Mouse (Mus musculus) thymus, adult 18-20 months (tissue): ENCODE measurements at regions not wholly inside any gene's neighbourhood (a gene's known extent, or its start where the extent isn't known, plus 50 kb on each side); places are given as distances from the start of the nearest gene placed in this dataset.

Source experiments
- DNase-seq, 2 experiments: peaks; one replicate each; pipeline ENCODE4 v3.0.0; 2022; ENCODE audit warnings: mixed read lengths in 2 of 2

DNA sequence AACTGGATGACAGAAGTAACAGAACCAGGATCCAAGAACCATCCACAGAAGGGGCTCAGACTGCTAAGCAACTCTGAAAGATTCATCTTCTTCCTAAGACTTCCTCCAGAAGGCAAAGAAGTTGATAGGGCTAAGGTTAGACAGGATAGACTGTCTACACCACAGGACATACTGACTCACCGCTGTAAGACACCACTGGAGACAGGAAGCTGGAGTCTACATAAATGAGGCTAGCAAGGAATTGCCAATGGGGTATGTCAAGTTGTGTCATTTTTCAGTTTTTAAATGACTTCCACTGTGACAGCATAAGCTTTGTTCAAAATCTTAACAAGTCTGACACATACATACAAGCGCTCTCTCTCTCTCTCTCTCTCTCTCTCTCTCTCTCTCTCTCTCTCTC, 645.4 kb upstream of the Gm10131 start:
- DNase-seq, result no peak

DNA sequence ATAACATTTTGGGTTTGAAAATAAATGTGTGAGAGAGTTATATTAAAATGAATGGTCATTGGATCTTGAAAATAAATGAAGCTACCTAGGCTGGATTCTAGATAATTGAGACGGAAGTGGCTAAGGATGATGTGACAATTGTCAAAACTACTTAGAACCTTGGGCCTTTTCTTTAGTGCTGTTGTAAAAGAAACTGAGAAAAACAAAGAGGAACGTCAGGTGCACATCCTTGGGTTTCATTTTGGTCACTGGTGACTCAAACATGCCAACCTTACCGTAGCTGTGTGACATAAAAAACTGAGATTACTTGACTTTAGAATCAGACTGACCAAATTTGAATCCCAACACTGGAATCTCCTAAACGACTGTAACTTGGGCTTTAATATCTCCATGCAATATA, 644.6 kb upstream of the Gm10131 start:
- DNase-seq, result no peak

DNA sequence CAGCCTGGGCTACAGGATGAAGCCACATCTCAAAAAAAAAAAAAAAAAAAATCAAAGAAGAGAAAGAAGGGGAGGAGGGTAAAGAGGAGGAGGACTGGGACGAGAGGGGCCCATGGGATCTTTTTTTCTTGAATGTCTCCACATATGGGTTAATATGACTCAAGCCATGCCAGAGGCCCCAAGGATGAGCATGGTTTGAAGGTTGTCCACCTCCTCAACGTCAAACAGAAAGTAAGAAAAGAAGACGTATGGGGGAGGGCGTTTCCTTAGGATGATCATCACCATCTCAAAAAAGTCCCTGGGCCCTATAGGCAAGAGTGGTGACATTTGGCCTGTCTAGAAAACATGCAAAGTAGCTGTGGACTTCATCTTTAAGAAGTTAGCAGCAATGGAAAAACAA, 643.9 kb upstream of the Gm10131 start:
- DNase-seq, result no peak

DNA sequence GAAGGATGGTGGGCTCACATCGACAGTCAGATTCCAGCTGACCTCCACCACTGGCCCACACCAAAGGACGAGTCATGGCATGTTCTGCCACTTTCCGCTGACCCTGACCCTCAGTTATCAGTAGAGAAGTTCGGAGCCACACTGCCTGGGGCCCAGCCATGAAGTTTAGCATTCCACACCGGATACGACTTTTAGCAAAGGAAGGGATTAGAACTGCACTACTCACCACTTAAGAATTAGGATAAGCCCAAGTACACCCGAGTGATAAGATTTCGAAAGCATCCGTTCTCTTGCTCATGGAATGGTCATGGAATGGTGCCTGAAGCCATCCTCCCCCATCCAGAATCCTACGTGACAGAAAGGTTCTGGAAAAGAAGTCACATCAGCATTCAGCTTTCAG, 641.5 kb upstream of the Gm10131 start:
- no peak for DNase-seq

DNA sequence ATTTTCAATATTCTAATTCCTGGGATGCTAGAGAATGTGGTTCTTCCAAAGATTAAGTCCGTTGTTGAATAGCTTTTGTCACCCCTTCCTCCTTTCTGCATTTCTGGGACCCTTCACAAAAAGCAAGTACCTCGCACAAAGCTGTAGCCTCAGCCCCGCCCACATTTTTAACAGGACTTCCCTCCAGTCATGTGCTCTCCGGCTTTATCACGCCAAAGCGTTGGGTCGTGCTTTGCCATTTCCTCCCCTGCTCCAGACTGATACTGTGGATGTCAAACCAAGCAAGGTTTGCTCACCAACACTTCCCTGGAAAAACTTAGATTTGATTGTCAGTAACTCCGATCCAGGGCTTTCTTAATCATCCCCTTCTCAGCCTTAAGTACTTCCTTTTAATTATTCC, 637.0 kb upstream of the Gm10131 start:
- DNase-seq, result no peak

DNA sequence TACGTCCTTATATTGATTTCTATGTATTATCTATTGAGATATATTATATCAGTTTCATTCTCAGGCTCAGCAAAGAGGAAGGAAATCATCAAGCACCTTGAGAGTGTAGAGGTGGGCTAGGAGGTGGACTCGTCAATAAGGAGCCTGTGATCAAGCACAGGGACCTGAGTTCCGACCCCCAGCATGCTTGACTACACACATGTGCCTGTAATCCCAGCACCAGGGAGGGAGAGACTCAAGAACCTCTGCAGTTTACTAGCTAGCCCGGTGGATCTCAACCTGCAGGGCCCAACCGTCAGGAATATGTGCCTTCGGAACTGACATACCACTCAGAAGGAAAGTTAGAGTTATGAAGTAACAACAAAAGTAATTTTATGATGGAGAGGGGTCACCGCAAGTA, 634.2 kb upstream of the Gm10131 start:
- no peak for DNase-seq

DNA sequence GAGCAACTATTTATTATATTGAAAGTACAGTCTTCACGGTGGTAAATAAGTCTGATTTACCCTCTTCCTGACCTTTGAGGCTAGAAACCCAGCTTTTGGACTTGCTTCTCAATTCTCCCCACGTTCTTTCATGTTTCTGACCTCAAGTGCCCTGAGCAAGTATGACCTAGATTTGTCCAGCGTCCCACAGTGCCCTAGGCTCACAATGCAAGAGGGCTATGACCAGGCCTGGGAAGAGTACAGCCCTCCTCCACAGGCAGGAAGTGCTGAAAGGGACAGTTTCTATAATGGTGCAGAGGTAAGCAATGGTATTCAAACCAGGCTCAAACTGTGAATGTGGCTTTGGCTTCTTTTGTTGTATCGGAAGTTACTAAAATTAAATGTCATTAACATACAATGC, 633.1 kb upstream of the Gm10131 start:
- DNase-seq, result no peak

DNA sequence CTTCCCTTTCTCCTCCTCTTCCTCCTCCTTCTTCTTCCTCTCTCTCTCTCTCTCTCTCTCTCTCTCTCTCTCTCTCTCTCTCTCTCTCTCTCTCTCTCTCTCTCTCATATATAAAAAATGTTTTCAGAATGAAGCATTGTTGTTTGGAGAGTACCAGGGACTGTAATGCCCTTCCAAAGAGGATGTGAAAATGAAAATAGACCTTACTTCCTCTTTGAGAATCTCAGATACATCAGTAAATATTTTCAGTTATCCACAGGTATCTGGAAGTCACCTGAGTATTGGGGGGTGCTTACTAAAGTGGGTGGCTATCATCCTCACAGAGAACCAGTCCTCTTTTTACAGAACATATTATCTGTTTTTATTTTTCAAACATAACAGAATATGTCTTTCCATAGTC, 632.6 kb upstream of the Gm10131 start:
- no peak for DNase-seq

DNA sequence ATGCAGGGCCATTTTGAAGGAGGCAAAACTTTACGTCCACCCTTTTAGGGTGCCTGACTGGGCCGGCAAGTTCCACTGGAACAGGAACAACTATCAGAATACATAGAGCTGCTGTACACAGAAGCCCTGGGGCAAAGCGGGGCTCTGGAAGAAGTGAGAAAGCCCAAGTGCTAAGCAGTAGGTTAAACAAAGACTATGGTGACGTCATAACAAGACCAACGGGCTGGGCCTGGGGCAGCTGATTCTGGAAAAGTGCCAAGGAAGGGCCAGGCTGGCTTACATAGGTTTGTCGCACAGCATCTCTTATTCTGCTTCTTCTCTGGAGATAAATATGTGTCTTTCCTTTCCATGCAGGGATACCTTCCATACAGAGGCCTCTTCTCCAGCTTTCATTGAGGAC, 631.6 kb upstream of the Gm10131 start:
- no peak for DNase-seq

DNA sequence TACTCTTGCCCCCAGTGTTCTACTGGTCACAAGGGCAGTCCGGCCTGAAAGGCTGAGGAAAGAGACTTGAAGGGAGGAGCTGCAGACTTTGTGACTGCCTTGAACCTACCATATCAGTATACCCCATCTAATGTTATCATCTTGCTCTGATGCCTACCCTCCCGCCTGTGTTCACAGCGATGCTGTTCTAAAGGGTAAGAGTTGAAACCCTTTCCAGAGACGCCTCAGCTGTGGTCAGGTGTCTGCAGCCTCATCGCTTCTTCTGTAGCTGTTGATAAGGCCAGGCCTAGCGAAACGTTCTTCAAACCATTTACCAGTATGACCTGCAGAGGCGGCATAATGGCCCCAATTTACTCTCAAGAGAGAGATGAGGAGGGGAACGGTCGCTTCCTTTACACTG, 629.3 kb upstream of the Gm10131 start:
- no peak for DNase-seq

DNA sequence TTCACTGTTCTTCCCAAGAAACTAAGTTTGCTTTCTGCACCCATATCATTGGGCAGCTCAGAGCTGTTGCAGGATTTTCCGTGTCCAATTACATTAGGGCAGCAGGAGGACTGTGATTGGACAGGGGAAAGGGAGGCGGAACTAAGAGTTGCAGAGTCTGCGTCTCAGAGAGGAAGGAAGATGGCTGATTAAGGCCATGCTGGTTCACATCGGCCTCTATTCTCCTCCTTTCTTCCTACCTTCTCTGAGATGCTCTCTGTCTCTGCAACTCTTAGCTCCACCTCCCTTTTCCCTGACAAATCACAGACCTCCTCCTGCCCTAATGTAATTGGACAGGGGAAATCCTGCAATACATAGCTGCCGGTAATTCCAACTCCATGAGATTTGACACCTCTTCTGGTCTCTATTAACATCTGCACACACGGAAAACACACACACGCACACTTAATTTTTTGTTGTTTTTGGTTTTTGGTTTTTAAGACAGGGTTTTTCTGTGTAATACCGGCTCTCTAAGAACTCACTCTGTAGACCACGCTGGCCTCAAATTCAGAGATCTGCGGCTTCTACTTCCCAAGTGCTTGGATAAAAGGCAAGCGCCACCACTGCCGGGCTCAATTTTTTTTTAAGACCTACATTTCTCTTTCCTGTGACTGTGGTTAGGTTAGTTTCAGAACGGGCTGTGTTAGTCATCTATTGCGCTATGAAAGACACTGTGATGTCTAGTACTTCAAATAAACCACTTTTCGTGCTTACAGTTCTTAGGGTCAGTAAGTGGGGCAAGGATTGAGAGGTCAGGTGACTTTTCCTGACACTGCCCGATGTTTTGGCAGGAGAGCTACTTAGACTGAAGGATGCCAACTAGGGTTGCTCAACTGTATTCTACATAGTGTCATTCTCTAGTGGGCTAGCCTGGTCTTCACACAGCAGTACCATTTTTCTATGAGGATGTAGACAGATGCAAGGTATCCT, 628.6 kb upstream of the Gm10131 start:
- peak in 1 of 2 experiments; percentile 22 for DNase-seq

DNA sequence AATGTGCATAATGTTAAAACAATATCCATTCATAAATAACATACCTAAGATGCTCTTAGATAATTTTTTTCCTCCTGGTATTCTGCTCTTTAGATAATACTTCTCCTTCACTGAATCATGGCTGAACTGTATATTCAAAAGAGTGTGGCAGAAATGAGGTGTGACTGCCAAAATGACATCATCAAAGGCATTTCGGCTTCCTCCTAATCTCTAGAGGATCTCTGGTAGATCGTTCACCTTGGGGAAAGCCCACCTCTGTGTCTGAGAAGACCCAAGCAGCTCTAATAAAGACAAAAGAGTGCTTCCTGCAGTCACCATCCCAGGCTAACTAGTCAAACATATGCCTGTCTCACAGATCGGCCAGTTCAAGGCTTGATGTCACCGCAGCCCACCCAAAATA, 624.7 kb upstream of the Gm10131 start:
- DNase-seq, result no peak

DNA sequence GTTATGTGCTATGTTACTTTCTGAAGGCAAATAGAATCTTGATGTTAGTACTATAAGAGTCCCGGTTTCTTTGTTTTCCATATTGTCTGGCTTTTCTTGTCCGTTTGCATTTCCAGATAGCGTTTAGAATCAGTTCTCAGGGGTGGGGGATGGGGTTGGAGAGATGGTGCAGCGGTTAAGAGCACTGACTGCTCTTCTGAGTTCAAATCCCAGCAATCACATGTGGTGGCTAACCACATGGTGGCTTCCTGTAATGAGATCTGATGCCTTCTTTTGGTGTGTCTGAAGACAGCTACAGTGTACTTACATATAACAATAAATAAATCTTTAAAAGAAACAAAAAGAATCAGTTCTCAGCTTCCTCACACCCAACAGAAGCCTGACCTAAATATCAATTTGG, 623.5 kb upstream of the Gm10131 start:
- no peak for DNase-seq

DNA sequence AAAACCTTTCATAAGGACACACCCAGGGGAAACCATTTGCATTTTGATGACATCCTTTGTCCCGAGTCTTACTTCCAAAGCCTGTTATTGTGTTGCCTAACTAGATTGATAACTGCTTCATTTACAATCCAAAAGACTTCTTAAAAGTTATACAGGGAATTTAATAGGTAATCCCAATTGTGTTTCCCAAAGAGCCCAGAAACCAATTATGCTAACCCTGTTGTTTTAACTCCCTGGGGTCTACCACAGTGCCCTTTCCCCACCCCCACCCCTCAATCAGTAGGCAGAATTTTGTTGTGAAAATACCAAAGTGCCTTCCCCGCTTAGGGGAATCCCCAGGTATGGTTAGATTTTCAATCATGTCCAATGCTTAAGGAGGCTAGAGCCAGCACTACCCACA, 621.3 kb upstream of the Gm10131 start:
- no peak for DNase-seq

DNA sequence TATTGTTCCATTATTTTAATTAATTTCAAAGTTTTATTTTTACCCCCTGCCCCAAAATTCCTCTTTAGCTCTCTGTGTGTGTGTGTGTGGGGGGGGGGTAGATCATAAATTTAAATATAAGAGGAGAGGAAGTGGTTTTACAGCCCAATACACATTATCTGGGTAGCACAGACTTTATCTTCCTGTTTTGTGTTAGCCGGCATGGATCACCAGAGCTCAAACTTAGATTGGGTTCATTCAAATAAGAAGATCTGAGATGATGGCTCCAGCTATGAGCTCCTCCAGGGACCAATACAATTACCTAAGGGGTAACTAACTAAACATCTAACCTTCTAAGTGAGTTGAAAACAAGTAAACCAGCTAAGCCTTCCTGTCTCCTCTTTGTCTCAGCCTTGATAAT, 620.8 kb upstream of the Gm10131 start:
- DNase-seq, result no peak

DNA sequence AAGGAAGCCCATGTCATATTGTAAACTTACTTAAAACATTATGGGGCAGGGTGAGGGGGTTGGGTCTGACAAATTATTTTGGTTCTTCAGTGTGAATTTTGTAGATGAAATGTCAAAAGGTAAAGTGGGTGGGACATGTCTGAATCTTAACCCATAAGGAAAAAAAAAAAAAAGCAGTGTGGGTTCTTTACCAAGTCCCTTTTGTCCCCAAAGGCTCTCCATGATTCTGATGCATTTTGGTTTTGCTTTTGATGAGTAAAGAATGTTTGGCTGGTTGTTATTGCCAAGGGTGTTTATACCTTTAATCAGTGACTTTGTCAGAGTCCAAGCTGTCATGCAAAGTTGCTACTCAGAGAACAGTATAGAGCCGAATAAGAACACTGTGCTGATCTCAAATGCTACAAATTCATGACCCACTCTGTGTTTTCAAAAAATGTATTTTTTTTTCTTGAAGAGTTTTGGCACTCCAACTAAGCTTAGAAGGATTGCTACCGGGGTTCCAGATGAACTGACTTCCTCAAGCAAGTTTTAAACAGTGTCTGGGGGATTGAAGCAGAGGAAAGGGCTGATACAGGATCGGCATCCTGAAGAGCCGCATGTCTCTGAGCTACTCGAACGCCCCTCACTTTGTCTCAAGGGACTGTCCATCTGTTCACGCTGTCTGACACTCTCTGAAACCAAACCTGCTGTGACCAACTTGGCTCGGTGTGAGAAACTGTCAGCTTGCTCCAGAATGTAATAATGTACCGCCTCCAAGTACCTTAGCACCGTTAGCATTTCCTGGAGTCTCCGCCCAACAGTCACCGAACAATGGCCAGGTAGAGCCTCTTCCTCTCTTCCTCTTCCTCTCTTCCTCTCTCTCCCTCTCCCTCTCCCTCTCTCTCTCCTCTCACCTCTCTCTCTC, 619.8 kb upstream of the Gm10131 start:
- DNase-seq, result no peak

DNA sequence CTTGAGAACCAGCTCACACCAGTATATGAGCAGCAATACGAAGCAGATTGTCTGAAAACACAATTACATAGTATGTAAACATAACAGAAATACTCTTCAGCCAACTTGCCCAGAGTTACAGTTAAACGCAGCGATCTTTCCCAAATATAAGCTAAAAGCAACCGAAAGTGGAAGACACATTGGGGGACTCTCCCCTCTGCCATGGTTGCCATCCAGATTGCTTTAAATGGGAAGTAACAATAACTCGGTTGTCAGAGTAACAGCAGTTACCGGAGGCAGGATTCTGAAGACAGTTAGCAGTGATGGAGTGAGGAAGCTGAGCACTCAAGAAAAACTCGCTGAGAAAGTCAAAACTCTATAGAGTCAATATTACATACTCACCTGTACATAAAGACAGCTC, 618.0 kb upstream of the Gm10131 start:
- DNase-seq, result no peak

DNA sequence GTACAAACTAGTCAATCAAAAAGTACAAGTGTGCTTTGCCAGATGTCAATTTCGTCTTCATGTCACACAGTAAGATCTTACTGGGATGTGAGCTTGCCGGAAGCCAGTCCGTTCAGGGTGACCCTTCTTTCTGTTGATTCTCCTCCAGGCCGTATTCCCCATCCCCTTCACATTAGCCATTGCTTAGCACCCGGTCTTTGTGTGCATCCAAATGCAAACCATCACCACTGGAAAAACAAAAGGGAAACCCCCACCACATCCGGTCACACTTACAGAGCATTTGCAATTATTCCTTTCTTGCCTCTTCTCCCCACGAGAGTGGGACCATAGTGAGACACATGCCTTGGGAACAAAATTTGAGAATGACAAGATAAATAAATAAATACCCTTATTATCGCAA, 616.2 kb upstream of the Gm10131 start:
- DNase-seq, result no peak

DNA sequence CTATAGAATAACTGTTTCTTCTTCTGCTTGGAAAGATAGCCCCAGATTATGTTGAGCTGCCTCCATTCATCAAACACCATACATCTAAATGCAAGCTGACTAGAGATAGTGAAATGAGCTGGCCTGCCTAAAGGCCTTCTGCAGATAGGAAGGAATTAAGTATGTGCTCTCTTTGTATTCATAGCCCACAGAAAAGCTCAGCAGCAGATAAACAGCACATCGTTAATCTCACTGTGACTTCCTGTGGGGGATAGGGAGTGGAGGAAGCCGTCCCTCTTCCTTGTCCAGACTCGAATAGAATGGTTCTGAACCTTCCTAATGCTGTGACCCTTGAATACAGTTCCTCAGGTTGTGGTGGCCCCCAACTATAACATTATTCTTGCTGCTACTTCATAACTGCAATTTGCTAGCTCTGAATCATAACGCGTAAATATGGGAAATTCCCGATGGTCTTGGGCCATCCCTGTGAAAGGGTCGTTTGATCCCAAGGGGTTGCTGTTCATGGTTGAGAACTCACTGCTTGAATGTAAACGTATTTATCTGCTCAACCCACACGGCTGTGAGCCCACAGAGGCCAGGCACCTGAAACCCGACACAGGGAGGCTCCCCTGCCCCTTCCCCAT, 614.7 kb upstream of the Gm10131 start:
- no peak for DNase-seq

DNA sequence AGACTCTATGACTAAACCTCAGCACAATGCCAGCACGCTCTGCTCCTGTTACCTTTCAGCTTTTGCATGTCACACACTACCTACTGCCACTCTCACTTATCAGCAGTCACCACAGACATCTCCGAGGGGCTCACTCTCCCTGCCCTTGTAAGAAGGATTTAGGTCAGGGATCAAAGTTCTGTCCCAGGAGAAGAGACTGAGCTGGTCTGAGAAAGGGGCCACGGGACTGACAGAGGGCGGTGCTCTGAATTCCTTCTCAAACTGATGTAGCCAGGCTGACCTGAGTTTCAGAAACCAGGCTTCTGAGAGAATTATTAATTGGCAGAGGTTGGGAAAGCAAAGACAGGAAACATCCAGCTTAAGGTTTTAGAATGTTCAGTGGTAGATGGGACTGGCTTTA, 614.0 kb upstream of the Gm10131 start:
- no peak for DNase-seq

DNA sequence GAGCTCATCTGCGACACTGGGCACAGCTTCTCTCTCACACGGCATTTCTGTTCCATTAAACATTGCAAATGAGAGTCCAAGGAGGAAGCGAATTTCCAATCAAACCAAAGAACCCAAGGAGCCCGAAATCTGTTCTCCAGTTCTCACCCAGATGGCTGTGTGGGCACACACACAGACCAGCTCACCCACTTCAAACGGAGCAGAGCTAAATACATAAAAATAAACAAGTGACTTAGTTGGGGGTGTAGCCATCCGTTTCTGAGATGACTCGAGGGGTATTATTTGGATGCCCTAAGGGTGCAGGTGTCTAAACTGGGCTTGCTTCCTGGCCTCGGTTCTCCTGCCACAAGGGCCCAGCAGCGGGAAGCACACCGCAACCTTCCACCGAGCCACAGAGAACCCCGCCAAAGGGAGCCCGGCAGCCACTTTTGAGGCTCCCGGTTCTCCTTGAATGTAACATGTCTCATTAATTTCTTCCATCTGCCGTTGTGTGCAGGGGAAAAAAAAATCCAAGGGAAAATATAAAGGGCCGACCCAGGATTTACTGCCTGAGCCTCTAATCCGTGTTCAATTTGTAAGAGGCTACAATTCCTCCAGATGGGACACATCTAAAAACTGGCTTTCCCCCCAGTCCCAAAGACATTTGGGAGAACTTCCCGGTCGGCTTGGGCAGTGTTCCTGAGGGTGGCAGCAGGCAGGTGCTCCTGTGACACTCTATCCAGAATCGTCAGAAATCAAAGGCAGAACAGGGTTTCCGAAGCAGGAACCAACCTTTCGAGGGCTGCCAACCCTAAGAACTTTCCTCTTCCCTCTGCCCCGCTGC, 598.6 kb upstream of the Gm10131 start:
- no peak for DNase-seq

DNA sequence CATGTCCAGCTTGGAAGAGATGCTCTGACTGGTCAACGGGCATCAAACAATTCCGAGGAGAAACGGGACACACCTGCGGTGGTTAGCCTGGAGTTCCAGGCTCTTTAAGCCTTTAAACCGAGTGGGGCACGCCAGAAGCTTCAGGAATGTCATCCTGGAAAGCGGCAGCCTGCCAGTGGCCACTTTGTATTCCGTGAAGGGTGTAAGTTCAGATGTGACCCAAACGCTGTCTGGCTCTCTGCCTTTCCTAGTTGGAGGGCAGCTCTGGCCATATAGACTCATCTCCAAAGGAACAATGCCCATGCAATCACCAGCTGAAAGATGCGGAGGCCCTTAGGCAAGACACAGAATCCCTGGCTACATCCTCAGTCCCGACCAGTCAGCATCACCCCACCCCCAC, 597.8 kb upstream of the Gm10131 start:
- DNase-seq, result no peak

DNA sequence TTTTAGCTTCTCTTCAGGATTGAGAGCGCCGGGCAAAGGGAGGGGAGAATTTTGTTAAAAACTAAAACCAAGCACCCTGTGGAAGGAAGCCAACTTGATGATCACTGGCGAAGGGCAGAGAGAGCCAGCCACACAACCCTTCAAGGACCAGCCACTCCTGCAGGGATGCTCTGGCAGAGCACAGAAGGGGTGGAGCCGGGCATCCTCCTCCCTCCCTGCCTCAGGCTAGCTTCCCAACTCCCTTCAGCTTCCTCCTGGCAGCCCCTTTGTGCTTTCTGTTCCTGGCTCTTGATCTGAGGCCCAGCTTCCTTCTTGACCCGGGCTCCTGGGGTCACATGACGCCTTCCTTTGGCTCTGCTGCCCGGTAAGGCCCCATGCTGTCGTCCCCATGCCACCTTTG, 591.8 kb upstream of the Gm10131 start:
- DNase-seq, result no peak
